Mouse (Mus musculus) embryonic facial prominence, embryonic 11.5 days (tissue): ENCODE data around the gene Rhoa. TPM values are rescaled to one million over a fixed set of nuclear protein-coding genes. Genes with fewer than 3 reads are reported as not detected.

Source experiments
- ATAC-seq: fragments of 200-750 bp; cut with Nextera tagmentation; replicated peaks from 2 replicates; pipeline ENCODE4 v1.8.0; 2017; ENCODE audit warnings: low read depth; ENCODE audit not compliant: insufficient number of reproducible peaks, low FRiP score, low TSS enrichment
- DNase-seq: peaks from one replicate; pipeline ENCODE4 v3.0.0-alpha.2; 2015; ENCODE audit warnings: low spot score
- H3K27ac ChIP-seq: fragments of 300-500 bp; sonication (generic); replicated peaks from 2 replicates; pipeline ENCODE4 v1.5.1; 2014; ENCODE audit warnings: mild to moderate bottlenecking, low read depth, low read length, control low read depth
- H3K27me3 ChIP-seq: fragments of 300-500 bp; sonication (generic); 2 replicates; pipeline ENCODE4 v1.6.1; 2014; ENCODE audit warnings: mild to moderate bottlenecking, low read length, moderate library complexity, mixed read lengths; ENCODE audit not compliant: control insufficient read depth, insufficient read depth
- H3K36me3 ChIP-seq: fragments of 300-500 bp; sonication (generic); replicated peaks from 2 replicates; pipeline ENCODE4 v1.6.1; 2014; ENCODE audit warnings: low read depth, mild to moderate bottlenecking, low read length, moderate library complexity, mixed read lengths; ENCODE audit not compliant: control insufficient read depth, insufficient read depth
- H3K4me1 ChIP-seq: fragments of 300-500 bp; sonication (generic); 2 replicates; pipeline ENCODE4 v1.6.1; 2014; ENCODE audit warnings: low read length, mixed read lengths; ENCODE audit not compliant: control insufficient read depth, insufficient read depth
- H3K4me2 ChIP-seq: fragments of 300-500 bp; sonication (generic); 2 replicates; pipeline ENCODE4 v1.6.1; 2014; ENCODE audit warnings: low read depth, mild to moderate bottlenecking, control low read depth, low read length, moderate library complexity
- H3K4me3 ChIP-seq: fragments of 300-500 bp; sonication (generic); 2 replicates; pipeline ENCODE4 v1.5.1; 2014; ENCODE audit warnings: low read depth, low read length, control low read depth
- H3K9ac ChIP-seq: fragments of 300-500 bp; sonication (generic); replicated peaks from 2 replicates; pipeline ENCODE4 v1.6.1; 2014; ENCODE audit warnings: mild to moderate bottlenecking, control low read depth, low read length
- H3K9me3 ChIP-seq: fragments of 300-500 bp; sonication (generic); replicated peaks from 2 replicates; pipeline ENCODE4 v1.6.1; 2016; ENCODE audit warnings: mild to moderate bottlenecking, low read length, inconsistent platforms, mixed read lengths; ENCODE audit not compliant: control insufficient read depth
- WGBS: fragments of 180-500 bp; shearing (Covaris S2); extraction: QIAGEN DNeasy Blood & Tissue Kit; methylation state at CpG from one replicate; pipeline ENCODE4 v1.1.7; 2014; 5-methylcytosine and 5-hydroxymethylcytosine counted together
- polyA plus RNA-seq: library from polyadenylated mRNA; unstranded; fragments of >200 nt; fragmentation: Nextera tagmentation; extraction: Ambion mirVana; gene quantifications from 2 replicates; pipeline ENCODE4 v1.2.1, GENCODE M21; 2014

Rhoa gene
- polyA plus RNA-seq, 1 experiment from 2014 or later: 282 TPM

- H3K4me1 ChIP-seq: 0 out of 2 replicates have a peak, but pooled peaks cover 4% of the 10 kb centered on the region
- H3K9me3 ChIP-seq: no peaks in the 10 kb centered on the region
- ATAC-seq (peak; percentile 81), DNase-seq (peak; percentile 77)
- whole genome bisulfite sequencing: 17% methylated on average over 18 of the region's 18 CpGs
- no peaks in the 10 kb centered on the region for H3K27me3 ChIP-seq
- H3K4me2 ChIP-seq: peak within 1 kb of the TSS; percentile 47
- no peaks in the 10 kb centered on the region; the same call in 1 of the 2 replicates for H3K36me3 ChIP-seq
- H3K27ac ChIP-seq: 0 out of 2 replicates have a peak within 1 kb of the TSS, but pooled peaks have one; percentile 28
- peak within 1 kb of the TSS; percentile 27 for H3K4me3 ChIP-seq
- peak within 1 kb of the TSS; percentile 63 for H3K9ac ChIP-seq
These were observed 9.2 kb upstream of the Rhoa start, which contains the start of gene Amt for GRCm38 (mm10) chr9:108296453-108297355. Gene Amt (plus strand): TSS chr9:108296853.

DNA sequence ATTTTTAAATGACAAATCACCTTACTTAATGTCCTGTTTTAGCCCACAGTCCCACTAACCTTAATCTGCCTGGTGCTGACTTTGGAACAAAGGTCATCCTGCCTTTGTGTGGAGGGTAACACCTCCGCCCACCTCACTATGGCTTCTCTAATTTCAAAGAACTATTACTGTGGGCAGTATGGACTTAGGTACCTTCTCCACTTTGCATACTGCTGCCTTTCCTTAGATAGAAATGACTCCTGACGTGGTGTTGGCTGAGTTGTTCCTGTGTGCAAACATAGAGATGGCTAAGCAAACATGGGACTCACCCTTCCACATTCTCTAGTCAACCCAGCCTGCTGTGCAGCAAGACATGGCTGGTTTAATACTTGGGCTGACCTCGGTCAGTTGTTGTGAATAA is 4.1 kb upstream of the Rhoa start:
- Histone ChIP-seq H3K9ac (no peak overlapping the region), H3K4me2 (no peak overlapping the region), H3K27ac (no peak overlapping the region), H3K36me3 (no peaks in the 10 kb centered on the region), H3K27me3 (no peaks in the 10 kb centered on the region), H3K4me3 (no peak overlapping the region), H3K4me1 (0 out of 2 replicates have a peak, but pooled peaks cover under 1% of the 10 kb centered on the region), H3K9me3 (no peaks in the 10 kb centered on the region)
- DNase-seq: no peak
- 84% methylated on average over 3 of the region's 3 CpGs for WGBS
- no peak for ATAC-seq

- Histone ChIP-seq H3K27me3 (no peaks in the 10 kb centered on the region), H3K9ac (no peak overlapping the region; the same call in 1 of the 2 replicates), H3K4me1 (no peaks in the 10 kb centered on the region), H3K9me3 (no peaks in the 10 kb centered on the region), H3K4me3 (no peak overlapping the region), H3K27ac (no peak overlapping the region), H3K36me3 (no peaks in the 10 kb centered on the region), H3K4me2 (no peak overlapping the region)
- WGBS: 82% methylated on average over 4 of the region's 4 CpGs
- DNase-seq: no peak
- no peak for ATAC-seq
These were observed 1.2 kb upstream of the Rhoa start for GRCm38 (mm10) chr9:108304716-108305115.

DNA sequence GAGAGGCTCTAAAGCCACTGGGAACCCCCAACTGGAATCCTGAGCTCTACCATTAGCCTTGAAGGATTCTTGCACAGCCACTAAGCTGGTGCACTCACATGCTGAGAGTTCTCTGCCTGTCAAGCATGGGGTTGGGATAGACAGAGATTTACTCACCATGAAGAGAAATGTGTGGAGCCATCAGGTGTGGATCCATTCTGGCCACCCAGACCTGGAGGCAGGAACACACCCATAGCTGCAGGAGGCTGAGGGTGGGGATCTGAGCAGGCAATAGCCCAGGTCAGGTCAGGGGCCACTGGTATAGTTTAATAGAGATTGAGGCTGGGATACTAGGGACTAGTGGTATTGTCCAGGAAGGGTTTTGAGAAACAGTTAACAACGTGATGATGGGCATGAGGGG is 759 bp upstream of the Rhoa start:
- Histone ChIP-seq H3K27ac (0 out of 2 replicates have a peak overlapping the region, but pooled peaks have one; percentile 30), H3K4me3 (peak overlapping the region; percentile 94), H3K4me1 (no peaks in the 10 kb centered on the region), H3K27me3 (no peaks in the 10 kb centered on the region), H3K36me3 (no peaks in the 10 kb centered on the region), H3K9ac (peak overlapping the region; percentile 73), H3K4me2 (peak overlapping the region; percentile 73), H3K9me3 (no peaks in the 10 kb centered on the region)
- WGBS: 5% methylated on average over 1 of the region's 1 CpGs
- DNase-seq (no peak), ATAC-seq (peak; percentile 11; the same call in 1 of the 2 replicates)

DNA sequence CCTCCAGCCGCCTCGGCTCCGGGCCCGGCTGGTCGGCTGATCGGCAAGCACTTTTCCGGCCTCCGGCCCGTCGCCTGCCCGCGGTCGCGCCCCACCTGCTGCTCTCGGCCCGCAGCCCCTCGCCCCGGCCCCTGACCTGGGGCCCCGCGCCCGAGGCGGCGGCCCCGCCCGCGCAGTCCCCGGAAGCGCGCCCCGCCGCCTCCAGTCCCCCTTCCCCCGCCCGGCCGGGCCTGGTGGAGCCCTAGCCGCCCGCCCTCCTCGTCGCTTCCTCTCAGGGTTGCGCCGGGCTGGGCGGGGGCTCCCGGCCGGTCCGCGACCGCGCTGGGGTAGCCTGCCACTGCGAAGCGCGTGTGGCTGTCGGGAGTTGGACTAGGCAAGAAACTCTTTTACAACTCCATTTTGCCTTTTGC is 647 bp downstream of the Rhoa start:
- H3K36me3 ChIP-seq: no peaks in the 10 kb centered on the region
- H3K9me3 ChIP-seq: no peaks in the 10 kb centered on the region
- DNase-seq (peak; percentile 85), ATAC-seq (peak; percentile 71)
- WGBS: under 1% methylated on average over 42 of the region's 51 CpGs
- no peaks in the 10 kb centered on the region for H3K4me1 ChIP-seq
- peak overlapping the region; percentile 99 for H3K27ac ChIP-seq
- H3K4me3 ChIP-seq: peak overlapping the region; percentile 94
- no peaks in the 10 kb centered on the region for H3K27me3 ChIP-seq
- peak overlapping the region; percentile 94 for H3K9ac ChIP-seq
- peak overlapping the region; percentile 32 for H3K4me2 ChIP-seq

DNA sequence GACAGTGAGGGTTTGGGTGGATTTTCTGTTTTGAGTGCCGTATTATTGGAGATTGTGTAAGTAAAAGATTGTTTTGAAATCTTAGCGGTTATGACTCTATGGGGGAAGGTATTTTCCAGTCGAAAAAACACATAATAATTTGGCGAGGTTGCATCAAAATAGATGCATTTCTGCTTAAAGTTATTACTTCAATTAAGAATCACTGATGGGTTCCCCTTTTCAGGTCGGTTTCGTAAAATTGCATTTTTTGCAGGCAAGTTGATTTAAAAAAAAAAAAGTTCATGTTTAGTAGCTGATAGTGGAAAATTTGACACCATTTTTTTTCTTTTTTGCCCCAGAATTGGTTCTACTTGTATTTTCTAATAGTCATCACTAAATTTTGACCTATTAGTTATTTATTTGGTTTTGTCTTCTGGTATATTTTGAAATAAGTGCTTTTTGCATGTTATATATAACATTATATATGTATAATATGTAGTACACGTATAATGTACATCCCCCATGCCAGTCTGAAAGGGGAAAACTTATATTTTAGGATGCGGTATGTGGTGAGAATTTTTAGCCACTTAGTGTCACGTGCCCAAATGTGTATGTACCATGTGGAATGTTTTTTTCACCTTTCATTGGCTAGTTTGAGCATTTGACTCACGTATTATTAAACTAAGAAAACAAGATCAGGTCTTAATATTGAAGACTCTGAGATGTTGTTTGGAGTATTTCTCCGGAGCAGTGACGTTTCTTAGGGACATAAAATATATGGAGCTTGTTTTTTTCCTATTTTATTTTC is 1.3 kb downstream of the Rhoa start:
- Histone ChIP-seq H3K27ac (peak overlapping the region; percentile 99), H3K36me3 (no peaks in the 10 kb centered on the region), H3K4me3 (peak overlapping the region; percentile 94), H3K27me3 (no peaks in the 10 kb centered on the region), H3K4me1 (no peaks in the 10 kb centered on the region), H3K4me2 (peak overlapping the region; percentile 37), H3K9ac (peak overlapping the region; percentile 94), H3K9me3 (no peaks in the 10 kb centered on the region)
- DNase-seq (no peak), ATAC-seq (no peak)
- WGBS: 22% methylated on average over 12 of the region's 12 CpGs

DNA sequence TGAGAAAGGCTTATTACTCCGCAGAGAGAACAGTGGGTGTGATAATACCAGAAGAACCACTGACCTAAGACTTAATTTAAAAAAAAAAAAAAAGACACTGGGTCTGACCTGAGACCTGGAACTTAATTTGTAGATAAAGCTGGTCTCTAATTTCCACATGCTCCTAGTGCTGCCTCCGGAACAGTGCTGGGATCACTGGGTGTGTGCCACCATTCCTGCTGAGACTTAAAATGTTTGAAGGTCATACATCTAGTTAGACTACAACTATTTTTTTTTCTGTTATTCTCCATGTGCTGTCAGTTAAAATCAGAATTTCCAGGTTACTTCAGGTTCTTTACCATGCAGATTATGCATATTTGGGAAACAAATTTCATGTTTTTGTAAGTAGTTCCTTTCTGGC is 2.2 kb downstream of the Rhoa start:
- WGBS: 72% methylated on average over 2 of the region's 2 CpGs
- H3K36me3 ChIP-seq: no peaks in the 10 kb centered on the region
- DNase-seq (no peak), ATAC-seq (no peak)
- H3K4me2 ChIP-seq: peak overlapping the region; percentile 23; the same call in 1 of the 2 replicates
- H3K27me3 ChIP-seq: no peaks in the 10 kb centered on the region
- no peaks in the 10 kb centered on the region for H3K9me3 ChIP-seq
- H3K9ac ChIP-seq: no peak overlapping the region
- H3K4me1 ChIP-seq: no peaks in the 10 kb centered on the region
- H3K27ac ChIP-seq: no peak overlapping the region
- peak overlapping the region; percentile 0 for H3K4me3 ChIP-seq
